Mouse (Mus musculus) cerebellum, adult (tissue): Measurements from ENCODE around the gene Gba.
A peak's percentile ranks its signal among the peaks of the same experiment; 100 is the strongest.
"Not testable (repeated sequence)": the region's sequence is repeated elsewhere in the genome, so short reads cannot be mapped to it uniquely, and the experiment has no call there.

Experiments used
- ATAC-seq: cut with Nextera tagmentation; 2 replicates; pipeline ENCODE4 v1.9.2; 2017; ENCODE audit warnings: mild to moderate bottlenecking, moderate library complexity, mixed read lengths; ENCODE audit not compliant: insufficient number of reproducible peaks, low FRiP score, low TSS enrichment

Gene Gba

DNA sequence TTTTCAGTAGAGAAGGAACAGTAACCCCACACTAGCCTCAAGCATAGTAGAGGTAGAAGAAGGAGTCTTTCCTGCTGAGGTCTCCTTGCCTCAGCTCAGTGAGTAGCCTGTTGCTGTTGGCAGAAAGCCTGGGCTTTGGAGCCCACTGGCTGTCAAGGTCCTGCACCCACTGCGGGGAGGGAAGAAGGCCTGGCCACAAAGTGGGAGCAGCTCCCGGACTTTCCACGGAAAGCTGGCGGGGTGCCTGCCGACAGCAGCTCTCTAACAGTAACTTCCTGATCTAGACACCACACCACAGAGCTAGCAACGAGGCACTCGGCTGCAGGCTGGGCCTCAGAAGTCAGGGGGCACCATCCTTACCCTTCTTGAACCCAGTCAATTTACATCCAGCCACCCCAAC is 8.0 kb downstream of the Gba start:
- ATAC-seq: no peak

DNA sequence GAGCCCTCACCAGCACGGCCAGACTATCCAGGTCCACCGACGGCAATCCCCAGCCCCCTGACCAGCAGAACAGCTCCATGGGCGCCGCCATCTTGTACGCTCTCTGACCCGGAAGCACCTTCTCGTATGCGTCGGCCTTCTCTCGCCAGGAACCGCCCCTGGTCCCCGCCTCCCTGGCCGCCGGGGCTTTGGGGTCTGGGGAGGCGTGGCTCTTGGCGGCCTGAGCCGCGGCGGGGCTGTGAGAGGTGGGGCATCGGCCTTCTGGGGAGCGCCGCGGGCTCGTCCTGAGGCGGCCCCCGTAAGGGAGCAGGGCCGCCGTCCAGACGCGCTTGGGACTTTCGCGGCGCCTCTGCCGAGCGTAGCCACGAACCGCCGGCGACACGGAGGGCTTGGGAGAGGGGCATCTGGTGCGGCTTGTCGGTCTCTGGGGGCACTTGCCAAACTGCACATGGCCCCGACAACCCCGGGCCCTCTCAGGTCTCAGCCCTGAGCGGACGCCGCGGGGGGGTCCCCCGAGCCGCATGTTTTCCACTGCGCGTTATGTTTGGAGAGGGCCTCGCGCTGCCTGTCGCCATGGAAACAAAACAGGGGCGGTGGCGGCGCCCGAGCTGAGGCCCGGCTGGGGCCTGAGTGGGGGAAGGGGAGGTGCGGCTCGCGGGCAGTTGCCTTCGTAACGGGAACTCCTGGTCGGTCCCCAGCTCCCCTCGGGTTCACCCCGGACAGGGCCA is 11.2 kb downstream of the Gba start:
- peak; percentile 79 for ATAC-seq

DNA sequence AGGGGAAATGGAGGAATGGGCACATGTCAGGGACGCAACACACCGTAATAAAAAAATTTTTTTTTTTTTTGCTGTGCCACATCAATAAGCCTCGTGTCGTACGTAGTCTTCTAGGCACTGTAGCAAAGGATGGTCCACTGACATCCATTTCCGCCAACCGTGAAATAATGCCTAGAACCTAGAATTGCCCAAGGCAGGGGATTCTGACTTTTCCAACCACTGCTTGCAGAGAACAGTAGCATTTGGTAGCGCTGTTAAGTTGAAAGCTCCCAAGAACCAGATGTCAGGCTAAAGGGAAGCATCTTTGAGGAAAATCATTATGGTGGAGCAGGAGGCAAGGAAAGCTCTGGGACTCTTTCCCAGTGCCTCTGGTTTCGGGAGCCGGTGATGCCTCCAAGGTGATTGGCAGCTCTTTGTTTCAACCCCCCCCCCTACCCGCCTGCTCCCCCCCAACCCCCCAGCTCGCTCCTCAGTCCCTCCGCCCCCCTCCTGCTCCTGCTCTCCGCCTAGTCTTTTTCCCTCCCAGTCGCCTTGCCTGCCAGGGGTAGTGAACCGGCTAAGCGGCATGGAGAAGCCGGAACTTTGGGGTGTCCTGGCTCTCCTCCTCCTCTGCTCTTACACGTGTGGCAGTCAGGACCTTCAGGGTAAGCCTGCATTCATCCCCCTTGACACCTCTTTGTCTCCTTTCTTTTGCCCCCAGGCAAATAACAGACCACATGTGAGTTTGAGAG is 12.1 kb downstream of the Gba start, which contains the start of gene Thbs3:
TSS of gene Thbs3 (plus strand) at position 500 of the 731 bp plus-strand sequence.
- no peak for ATAC-seq

DNA sequence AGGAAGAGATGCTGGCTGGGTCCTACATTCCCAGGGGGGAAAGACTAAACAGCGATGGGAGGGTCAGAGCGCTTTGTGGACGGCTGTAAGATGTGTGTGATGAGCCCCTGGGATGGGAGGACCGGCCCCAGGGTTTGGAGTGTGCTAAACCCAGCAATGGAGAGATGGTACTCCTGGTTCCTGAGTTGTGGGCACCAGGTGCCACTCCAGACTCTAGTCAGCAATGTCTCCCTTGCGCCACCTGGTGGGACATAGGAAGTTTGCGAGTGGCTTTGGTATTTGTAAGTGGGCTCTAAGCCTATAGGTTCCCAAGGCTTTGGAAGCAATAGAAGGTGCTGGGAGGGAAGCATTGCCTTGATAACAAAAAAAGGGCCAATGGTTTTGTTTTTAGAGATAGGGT is 13.1 kb downstream of the Gba start:
- ATAC-seq: peak; percentile 16; the same call in 1 of the 2 replicates

DNA sequence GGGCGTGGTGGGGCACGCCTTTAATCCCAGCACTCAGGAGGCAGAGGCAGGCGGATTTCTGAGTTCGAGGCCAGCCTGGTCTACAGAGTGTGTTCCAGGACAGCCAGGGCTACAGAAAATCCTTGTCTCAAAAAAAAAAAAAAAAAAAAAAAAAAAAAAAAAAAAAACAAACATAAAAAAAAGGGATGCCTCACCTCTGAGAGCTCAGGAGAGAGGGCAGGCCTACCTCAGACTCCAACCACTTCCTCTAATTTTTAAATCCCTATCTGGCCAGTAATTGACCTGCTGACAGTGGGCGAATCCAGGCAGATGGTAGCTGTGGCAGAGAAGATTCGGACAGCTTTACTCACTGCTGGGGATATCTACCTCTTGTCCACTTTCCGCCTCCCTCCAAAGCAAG is 13.7 kb downstream of the Gba start:
- ATAC-seq: not testable (repeated sequence)

DNA sequence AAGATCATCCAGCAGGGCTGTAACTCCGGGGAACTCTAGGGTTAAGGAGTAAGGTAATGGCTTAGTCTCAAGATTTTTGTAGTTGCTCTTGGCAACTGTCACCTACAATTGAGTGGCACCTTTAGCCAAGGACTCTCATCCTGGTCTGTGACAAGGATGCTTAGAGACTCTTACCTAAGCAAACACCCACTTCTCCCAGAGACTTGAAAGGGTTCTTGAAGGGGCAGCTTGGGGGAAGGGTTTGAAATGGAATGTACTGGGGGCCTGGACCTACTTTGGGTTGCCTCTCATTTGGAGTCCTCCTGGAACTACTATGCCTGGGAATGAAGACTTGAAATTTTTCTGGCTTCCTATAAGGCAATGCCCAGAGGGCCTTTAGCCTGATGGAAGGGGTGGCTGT is 15.5 kb downstream of the Gba start:
- ATAC-seq: no peak

DNA sequence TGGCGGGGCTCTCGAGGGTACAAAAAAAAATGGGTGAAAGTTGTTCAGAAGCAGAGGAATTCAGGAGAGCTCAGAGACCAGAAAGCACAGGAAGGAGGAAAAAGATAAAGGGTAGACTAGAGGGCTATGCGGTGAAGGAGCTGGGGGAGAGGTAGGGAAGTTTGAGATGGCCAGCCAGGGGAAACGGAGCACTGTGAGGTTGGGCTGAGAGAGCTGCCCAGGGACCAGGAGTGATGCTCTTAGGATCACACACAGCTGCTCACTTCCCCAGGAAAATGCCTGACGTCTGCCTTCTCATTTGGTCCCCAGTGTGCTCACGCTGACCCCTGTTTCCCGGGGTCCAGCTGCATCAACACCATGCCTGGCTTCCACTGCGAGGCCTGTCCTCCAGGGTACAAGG is 16.8 kb downstream of the Gba start:
- ATAC-seq: no peak

DNA sequence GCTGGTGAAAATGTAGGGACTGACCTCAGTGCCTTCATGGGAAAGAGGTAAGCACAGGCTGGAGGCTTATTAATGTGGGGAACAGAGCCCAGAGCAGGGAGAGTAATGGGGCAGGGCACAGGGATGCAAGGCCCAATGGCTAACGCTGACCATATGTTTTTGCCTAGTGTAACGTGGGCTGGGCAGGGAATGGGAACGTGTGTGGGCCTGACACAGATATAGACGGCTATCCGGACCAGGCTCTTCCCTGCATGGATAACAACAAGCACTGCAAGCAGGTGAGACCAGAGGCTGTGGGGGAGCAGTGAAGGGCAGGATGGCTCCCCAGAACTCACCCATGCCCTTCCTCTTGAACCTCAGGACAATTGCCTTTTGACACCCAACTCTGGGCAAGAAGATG is 18.4 kb downstream of the Gba start:
- ATAC-seq: no peak

DNA sequence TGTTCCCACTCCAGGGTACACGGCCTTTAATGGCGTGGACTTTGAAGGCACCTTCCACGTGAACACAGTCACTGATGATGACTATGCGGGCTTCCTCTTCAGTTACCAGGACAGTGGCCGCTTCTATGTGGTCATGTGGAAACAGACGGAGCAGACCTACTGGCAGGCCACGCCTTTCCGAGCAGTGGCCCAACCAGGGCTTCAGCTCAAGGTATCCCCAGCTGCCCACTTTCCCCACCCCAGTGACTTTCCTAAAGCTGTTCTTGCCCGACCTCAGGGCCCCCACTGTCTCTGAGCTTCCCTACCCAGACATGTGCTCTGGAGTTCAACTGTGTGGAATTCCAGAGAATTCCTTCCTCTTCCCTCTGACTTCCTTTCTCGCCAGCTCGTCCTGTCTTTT is 22.1 kb downstream of the Gba start:
- no peak for ATAC-seq

DNA sequence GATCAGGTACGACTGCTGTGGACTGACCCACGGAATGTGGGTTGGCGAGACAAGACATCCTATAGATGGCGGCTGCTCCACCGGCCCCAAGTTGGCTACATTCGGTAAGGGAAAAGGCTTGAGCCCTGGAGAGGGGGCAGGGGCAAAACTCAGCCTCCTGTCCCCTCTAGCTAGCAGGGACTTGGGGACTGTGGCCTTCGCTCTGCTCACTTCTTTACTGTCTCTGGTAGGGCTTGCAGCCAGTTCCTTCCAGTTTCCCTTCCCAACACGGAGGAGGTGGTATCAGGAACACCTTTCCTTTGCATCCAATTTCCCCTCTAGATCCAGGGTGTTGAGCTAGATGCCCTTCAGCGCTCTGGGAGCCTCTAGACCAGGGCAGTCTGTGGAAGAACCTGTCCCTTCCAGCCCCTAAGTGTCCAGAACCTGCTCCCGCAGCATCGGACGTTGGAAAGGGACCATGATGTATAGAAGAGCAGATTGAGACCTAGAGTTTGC is 22.6 kb downstream of the Gba start:
- ATAC-seq: no peak

DNA sequence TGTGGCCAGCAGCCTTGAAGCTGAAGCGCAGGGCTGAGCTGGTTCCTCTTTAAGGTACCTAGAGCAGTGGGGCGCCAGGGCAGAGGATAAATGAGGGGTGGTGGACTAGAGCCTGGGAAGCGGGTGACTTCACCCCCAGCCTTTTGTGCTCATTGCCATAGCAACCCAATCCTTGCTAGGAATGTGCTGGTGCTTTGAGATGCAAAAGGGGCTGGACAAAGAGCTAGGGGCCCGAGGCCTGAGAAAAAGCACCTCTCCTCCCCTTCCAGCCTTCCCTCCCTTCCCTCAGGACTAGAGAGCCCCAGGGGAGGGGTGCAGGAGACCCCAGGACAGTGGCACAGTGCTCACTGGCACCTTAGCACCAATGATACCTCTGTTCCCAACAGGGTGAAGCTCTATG is 23.2 kb downstream of the Gba start:
- ATAC-seq: no peak

DNA sequence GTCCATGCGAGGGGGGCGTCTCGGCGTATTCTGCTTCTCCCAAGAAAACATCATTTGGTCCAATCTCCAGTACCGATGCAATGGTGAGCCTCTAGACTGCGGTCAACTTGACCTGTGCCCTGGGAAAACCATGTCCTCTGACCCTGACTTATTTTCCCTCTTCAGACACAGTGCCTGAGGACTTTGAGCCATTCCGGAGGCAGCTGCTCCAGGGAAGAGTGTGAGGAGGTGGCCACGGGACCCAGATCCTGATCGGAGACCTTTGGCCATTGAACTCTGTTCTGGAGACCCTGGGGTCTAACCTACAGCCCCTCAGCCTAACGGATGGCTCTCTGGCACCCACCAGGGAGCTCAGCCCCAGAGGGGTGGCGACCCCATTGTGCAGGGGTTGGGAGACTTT is 23.6 kb downstream of the Gba start:
- ATAC-seq: no peak

DNA sequence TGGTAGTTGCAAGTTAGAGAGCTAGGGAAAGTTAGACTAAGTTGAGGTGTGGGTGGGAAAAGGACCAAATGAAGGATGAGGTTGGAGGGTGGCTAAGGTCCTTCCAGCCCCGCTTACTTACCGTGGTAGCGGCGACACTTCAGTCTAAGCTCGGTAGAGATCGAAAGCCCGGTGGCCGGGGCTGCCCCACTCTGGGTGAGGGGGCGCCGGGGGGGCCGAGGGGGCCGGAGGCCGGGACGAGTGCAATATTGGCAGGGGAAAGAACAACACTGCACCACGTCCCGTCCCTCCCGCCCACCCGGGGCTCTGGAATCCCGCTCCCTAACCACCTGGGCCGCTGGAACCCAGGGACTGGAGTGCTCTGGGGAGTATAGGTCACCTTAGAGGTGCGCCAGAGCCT is 24.2 kb downstream of the Gba start, which contains the start of gene Mtx1:
TSS of gene Mtx1 (minus strand) at position 189 of the 400 bp plus-strand sequence.
- no peak for ATAC-seq

DNA sequence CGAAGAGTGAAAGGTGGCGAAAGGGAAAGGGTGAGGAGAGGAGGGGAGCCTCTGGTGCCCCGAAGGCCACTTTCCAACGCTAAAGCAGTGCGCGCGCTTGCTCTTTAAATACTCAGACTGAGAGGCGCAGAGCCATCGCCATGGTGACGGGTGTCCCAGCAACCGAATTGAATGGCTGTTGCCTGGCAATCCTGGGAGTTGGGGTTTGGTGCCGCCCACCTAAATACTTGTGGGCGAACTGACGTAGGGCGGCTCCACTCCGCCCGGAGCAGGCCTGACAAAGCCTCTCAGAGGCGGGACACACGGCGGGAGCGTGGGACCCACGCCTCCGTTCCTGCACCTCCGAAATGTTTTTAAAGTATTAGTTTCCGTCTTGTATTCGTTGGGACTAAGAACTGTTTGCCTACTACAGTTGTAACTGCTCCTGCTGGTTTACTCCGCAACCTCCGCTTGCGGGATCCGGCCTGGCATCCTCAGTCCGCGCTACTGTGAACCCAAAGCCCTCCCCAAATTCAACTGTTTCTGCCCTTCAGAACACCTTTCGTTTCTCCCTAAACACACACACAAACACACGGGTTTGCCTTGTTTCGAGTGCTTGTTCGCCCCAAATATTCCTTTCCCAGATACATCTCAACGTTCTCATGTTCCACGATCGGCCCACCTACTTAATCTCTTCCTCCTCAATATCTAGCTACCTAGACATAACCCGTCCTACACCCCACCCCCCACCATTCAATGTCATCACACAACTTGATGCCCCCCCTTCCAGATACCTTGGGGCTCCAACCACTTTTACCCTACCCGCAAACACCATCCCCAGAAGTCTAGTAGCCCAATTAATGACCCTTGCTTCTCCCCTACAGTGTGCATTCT is 24.8 kb downstream of the Gba start:
- ATAC-seq: no peak

DNA sequence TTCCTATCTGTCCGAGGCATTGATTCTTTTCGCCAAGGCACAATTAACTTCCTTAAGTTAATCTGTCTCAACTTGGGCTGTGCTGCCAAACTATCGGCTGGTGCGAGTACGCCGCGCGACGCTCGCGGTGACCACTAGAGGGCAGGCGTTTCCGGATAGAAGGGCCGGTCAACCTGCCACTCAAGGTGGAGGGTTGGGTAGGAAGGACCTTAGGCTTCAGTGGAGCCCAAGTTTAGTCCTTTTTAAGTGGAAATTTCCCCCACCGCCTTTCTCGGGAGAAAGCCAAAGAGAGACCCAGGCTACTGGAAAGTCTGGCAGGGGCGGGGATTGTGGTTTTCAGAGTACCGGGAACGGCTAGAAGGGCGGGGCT is 25.4 kb downstream of the Gba start:
- peak; percentile 69 for ATAC-seq

DNA sequence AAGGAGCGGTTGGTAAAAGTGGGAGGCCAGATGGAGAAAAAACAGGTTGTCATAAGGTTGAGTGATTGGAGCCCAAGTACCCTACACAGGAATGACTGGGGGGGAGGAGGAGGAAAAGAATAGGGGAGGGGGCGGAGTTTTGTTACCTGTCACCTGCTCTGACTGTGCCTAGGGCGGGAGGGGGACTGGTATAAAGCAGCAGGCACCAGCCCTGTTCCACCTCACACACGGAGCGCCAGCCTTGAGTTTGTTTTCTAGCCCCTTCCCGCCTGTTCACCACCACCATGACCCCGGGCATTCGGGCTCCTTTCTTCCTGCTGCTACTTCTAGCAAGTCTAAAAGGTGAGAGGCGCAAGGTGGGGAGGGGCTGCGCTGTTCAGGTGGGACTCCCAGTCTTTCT is 26.1 kb downstream of the Gba start, which contains the start of gene Muc1:
TSS of gene Muc1 (plus strand) at position 222 of the 400 bp plus-strand sequence.
- ATAC-seq: no peak

DNA sequence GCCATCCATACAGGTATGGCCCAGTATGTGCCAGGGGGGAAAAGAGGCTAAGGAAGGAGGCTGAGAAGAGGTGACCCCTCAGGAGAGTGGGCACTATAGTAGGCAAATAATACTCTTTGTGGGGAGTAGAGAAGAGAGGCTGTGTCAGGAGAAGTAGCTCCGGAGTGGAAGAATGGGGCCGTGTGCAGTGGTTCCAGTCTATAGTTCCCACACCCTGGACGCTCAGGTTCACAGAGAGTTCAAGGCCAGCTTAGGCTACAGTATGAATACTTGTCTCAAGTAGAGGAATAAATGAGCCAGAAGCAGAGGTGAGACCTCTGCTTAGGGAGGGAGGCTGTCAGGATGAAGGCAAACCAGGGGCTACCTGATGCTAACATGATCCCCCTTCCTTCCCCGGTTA is 26.5 kb downstream of the Gba start:
- no peak for ATAC-seq

DNA sequence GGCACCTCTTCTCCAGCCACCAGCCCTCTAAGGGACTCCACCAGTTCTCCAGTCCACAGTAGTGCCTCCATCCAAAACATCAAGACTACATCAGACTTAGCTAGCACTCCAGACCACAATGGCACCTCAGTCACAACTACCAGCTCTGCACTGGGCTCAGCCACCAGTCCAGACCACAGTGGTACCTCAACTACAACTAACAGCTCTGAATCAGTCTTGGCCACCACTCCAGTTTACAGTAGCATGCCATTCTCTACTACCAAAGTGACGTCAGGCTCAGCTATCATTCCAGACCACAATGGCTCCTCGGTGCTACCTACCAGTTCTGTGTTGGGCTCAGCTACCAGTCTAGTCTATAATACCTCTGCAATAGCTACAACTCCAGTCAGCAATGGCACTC is 27.8 kb downstream of the Gba start:
- ATAC-seq: no peak

DNA sequence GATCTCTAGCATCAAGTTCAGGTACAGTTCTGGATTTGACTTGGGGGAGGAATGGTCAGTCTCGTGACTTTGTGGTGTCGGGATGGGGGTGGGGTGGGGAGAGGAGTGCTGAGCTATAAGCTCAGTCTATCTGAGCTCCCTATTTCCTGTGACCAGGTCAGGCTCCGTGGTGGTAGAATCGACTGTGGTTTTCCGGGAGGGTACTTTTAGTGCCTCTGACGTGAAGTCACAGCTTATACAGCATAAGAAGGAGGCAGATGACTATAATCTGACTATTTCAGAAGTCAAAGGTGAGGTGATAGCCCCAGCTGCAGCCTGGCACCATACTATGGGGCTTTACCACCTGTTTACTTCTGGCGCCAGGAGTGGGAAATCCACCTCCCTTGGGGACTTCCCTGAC is 28.6 kb downstream of the Gba start:
- no peak for ATAC-seq

DNA sequence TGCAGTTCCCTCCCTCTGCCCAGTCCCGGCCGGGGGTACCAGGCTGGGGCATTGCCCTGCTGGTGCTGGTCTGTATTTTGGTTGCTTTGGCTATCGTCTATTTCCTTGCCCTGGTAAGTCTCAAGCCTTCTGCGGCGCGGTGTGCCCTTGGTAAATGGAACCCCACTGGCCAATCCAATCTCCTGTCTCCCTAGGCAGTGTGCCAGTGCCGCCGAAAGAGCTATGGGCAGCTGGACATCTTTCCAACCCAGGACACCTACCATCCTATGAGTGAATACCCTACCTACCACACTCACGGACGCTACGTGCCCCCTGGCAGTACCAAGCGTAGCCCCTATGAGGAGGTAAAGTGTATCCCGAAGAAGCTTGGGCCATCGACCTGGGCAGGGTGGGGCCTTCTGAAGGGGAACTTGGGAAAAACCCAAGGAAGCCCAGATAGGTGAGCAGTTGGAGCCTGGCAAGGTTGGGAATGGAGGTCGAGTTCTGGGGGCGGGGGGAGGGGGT is 29.1 kb downstream of the Gba start:
- ATAC-seq: no peak

DNA sequence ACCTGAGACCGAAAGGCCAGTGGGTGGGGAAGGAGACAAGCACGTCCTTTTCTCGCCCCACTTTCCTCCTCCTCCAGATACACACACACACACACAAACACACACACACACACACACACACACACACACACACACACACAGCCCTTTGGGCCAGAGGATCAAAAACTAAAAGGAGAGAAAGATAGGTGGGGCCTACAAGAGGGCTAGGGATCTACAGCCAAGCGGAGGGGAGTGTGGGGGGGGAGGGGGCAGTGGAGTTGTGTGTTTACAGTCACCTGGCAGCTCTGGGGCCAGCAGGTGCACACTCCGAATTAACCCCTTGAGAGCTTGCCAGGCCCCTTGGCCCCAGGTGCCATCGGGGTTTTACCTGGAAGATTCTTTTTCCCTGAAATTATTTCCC is 29.9 kb downstream of the Gba start:
- ATAC-seq: no peak
